Mouse (Mus musculus): ENCODE measurements around the gene Abr. TPM values are rescaled to one million over a fixed set of nuclear protein-coding genes. Genes with fewer than 3 reads are reported as not detected.
A peak's percentile ranks its signal among the peaks of the same experiment; 100 is the strongest.

The Abr gene
- polyA plus RNA-seq (2014; fragmentation: Nextera tagmentation; extraction: Ambion mirVana): 41.4 and 41.9 TPM in 2 replicates

- Histone ChIP-seq H3K27me3 (ENCODE audit: control insufficient read depth, insufficient read depth, low read length) (peaks cover 20% of the 10 kb centered on the region), H3K9me3 (ENCODE audit: control insufficient read depth, low read length) (no peaks in the 10 kb centered on the region), H3K4me3 (ENCODE audit: low read depth, low read length) (peak within 1 kb of the TSS; percentile 63), H3K27ac (ENCODE audit: low read depth, low read length) (no peak within 1 kb of the TSS), H3K4me2 (peak within 1 kb of the TSS; percentile 99), H3K9ac (ENCODE audit: low read length) (peak within 1 kb of the TSS; percentile 54), H3K4me1 (ENCODE audit: control insufficient read depth, insufficient read depth, low read length) (peaks cover 15% of the 10 kb centered on the region), H3K36me3 (ENCODE audit: control insufficient read depth, insufficient read depth, low read length) (no peaks in the 10 kb centered on the region)
- WGBS: 0% methylated on average over 31 of the region's 31 CpGs
- DNase-seq (ENCODE audit: low spot score, missing footprints) (peak; percentile 95), ATAC-seq (ENCODE audit: low FRiP score) (peak; percentile 68; the same call in 1 of the 2 replicates)
Observed at GRCm38 (mm10) chr11:76622152-76622565, at the start of gene Abr. TSS of gene Abr (minus strand) at chr11:76622314.

- H3K36me3 ChIP-seq (ENCODE audit: control insufficient read depth, insufficient read depth, low read length): no peaks in the 10 kb centered on the region
- WGBS: 27% methylated on average over 4 of the region's 4 CpGs
- no peak overlapping the region for H3K4me3 ChIP-seq (ENCODE audit: low read depth, low read length)
- H3K4me1 ChIP-seq (ENCODE audit: control insufficient read depth, insufficient read depth, low read length): peaks cover 4% of the 10 kb centered on the region; the same call in 1 of the 2 replicates
- H3K27ac ChIP-seq (ENCODE audit: low read depth, low read length): no peak overlapping the region
- DNase-seq (ENCODE audit: low spot score, missing footprints) (no peak), ATAC-seq (ENCODE audit: low FRiP score) (no peak)
- no peaks in the 10 kb centered on the region for H3K9me3 ChIP-seq (ENCODE audit: control insufficient read depth, low read length)
- no peak overlapping the region for H3K9ac ChIP-seq (ENCODE audit: low read length)
- peaks cover 40% of the 10 kb centered on the region for H3K27me3 ChIP-seq (ENCODE audit: control insufficient read depth, insufficient read depth, low read length)
- H3K4me2 ChIP-seq: no peak overlapping the region
Observed at GRCm38 (mm10) chr11:76667807-76668206, 45.7 kb upstream of the Abr start.

GRCm38 (mm10) chr11:76666002-76666649, 44.0 kb upstream of the Abr start:
- no peaks in the 10 kb centered on the region; the same call in 1 of the 2 replicates for H3K4me1 ChIP-seq (ENCODE audit: control insufficient read depth, insufficient read depth, low read length)
- peak overlapping the region; percentile 30 for H3K4me3 ChIP-seq (ENCODE audit: low read depth, low read length)
- DNase-seq (ENCODE audit: low spot score, missing footprints) (peak; percentile 90), ATAC-seq (ENCODE audit: low FRiP score) (no peak)
- H3K27ac ChIP-seq (ENCODE audit: low read depth, low read length): no peak overlapping the region
- H3K4me2 ChIP-seq: peak overlapping the region; percentile 58
- peak overlapping the region; percentile 52 for H3K9ac ChIP-seq (ENCODE audit: low read length)
- H3K27me3 ChIP-seq (ENCODE audit: control insufficient read depth, insufficient read depth, low read length): peaks cover 24% of the 10 kb centered on the region
- 9% methylated on average over 35 of the region's 35 CpGs for WGBS
- H3K9me3 ChIP-seq (ENCODE audit: control insufficient read depth, low read length): no peaks in the 10 kb centered on the region
- H3K36me3 ChIP-seq (ENCODE audit: control insufficient read depth, insufficient read depth, low read length): no peaks in the 10 kb centered on the region

- H3K36me3 ChIP-seq (ENCODE audit: control insufficient read depth, insufficient read depth, low read length): no peaks in the 10 kb centered on the region
- ATAC-seq (ENCODE audit: low FRiP score): no peak
- H3K9me3 ChIP-seq (ENCODE audit: control insufficient read depth, low read length): no peaks in the 10 kb centered on the region
- H3K4me1 ChIP-seq (ENCODE audit: control insufficient read depth, insufficient read depth, low read length): no peaks in the 10 kb centered on the region; the same call in 1 of the 2 replicates
- no peak for DNase-seq (ENCODE audit: low spot score, missing footprints)
- no peak overlapping the region for H3K27ac ChIP-seq (ENCODE audit: low read depth, low read length)
- no peak overlapping the region for H3K4me3 ChIP-seq (ENCODE audit: low read depth, low read length)
- no peak overlapping the region for H3K4me2 ChIP-seq
- WGBS: 72% methylated on average over 7 of the region's 7 CpGs
- H3K27me3 ChIP-seq (ENCODE audit: control insufficient read depth, insufficient read depth, low read length): peaks cover 13% of the 10 kb centered on the region
- H3K9ac ChIP-seq (ENCODE audit: low read length): no peak overlapping the region
Observed at GRCm38 (mm10) chr11:76661790-76662468, 39.8 kb upstream of the Abr start.

- Histone ChIP-seq H3K27me3 (ENCODE audit: control insufficient read depth, insufficient read depth, low read length) (no peaks in the 10 kb centered on the region), H3K4me3 (ENCODE audit: low read depth, low read length) (no peak overlapping the region), H3K36me3 (ENCODE audit: control insufficient read depth, insufficient read depth, low read length) (no peaks in the 10 kb centered on the region), H3K4me2 (no peak overlapping the region), H3K27ac (ENCODE audit: low read depth, low read length) (no peak overlapping the region), H3K4me1 (ENCODE audit: control insufficient read depth, insufficient read depth, low read length) (no peaks in the 10 kb centered on the region), H3K9me3 (ENCODE audit: control insufficient read depth, low read length) (no peaks in the 10 kb centered on the region), H3K9ac (ENCODE audit: low read length) (no peak overlapping the region)
- ATAC-seq (ENCODE audit: low FRiP score) (no peak), DNase-seq (ENCODE audit: low spot score, missing footprints) (peak; percentile 79)
- 79% methylated on average over 14 of the region's 14 CpGs for WGBS
Observed at GRCm38 (mm10) chr11:76659138-76659930, 37.2 kb upstream of the Abr start.

- Histone ChIP-seq H3K36me3 (ENCODE audit: control insufficient read depth, insufficient read depth, low read length) (no peaks in the 10 kb centered on the region), H3K4me3 (ENCODE audit: low read depth, low read length) (no peak overlapping the region), H3K4me1 (ENCODE audit: control insufficient read depth, insufficient read depth, low read length) (no peaks in the 10 kb centered on the region), H3K27ac (ENCODE audit: low read depth, low read length) (no peak overlapping the region), H3K4me2 (no peak overlapping the region), H3K9me3 (ENCODE audit: control insufficient read depth, low read length) (no peaks in the 10 kb centered on the region), H3K27me3 (ENCODE audit: control insufficient read depth, insufficient read depth, low read length) (no peaks in the 10 kb centered on the region), H3K9ac (ENCODE audit: low read length) (no peak overlapping the region)
- ATAC-seq (ENCODE audit: low FRiP score) (no peak), DNase-seq (ENCODE audit: low spot score, missing footprints) (peak; percentile 49)
- WGBS: 53% methylated on average over 4 of the region's 4 CpGs
Observed at GRCm38 (mm10) chr11:76657450-76657970, 35.4 kb upstream of the Abr start.

- Histone ChIP-seq H3K27ac (ENCODE audit: low read depth, low read length) (no peak overlapping the region), H3K9me3 (ENCODE audit: control insufficient read depth, low read length) (no peaks in the 10 kb centered on the region), H3K4me1 (ENCODE audit: control insufficient read depth, insufficient read depth, low read length) (no peaks in the 10 kb centered on the region), H3K4me2 (peak overlapping the region; percentile 38; the same call in 1 of the 2 replicates), H3K36me3 (ENCODE audit: control insufficient read depth, insufficient read depth, low read length) (no peaks in the 10 kb centered on the region), H3K9ac (ENCODE audit: low read length) (no peak overlapping the region), H3K27me3 (ENCODE audit: control insufficient read depth, insufficient read depth, low read length) (no peaks in the 10 kb centered on the region), H3K4me3 (ENCODE audit: low read depth, low read length) (no peak overlapping the region)
- DNase-seq (ENCODE audit: low spot score, missing footprints) (peak; percentile 92), ATAC-seq (ENCODE audit: low FRiP score) (no peak)
- WGBS: 6% methylated on average over 10 of the region's 10 CpGs
Observed at GRCm38 (mm10) chr11:76655106-76655505, 33.0 kb upstream of the Abr start.

- H3K4me3 ChIP-seq (ENCODE audit: low read depth, low read length): no peak overlapping the region
- no peak overlapping the region for H3K4me2 ChIP-seq
- WGBS: 60% methylated on average over 3 of the region's 3 CpGs
- no peaks in the 10 kb centered on the region for H3K9me3 ChIP-seq (ENCODE audit: control insufficient read depth, low read length)
- no peaks in the 10 kb centered on the region for H3K27me3 ChIP-seq (ENCODE audit: control insufficient read depth, insufficient read depth, low read length)
- no peaks in the 10 kb centered on the region for H3K36me3 ChIP-seq (ENCODE audit: control insufficient read depth, insufficient read depth, low read length)
- H3K9ac ChIP-seq (ENCODE audit: low read length): no peak overlapping the region
- no peak overlapping the region for H3K27ac ChIP-seq (ENCODE audit: low read depth, low read length)
- ATAC-seq (ENCODE audit: low FRiP score) (no peak), DNase-seq (ENCODE audit: low spot score, missing footprints) (peak; percentile 28)
- H3K4me1 ChIP-seq (ENCODE audit: control insufficient read depth, insufficient read depth, low read length): no peaks in the 10 kb centered on the region
Observed at GRCm38 (mm10) chr11:76652838-76653334, 30.8 kb upstream of the Abr start.

All from midbrain, embryonic 11.5 days (tissue).